Mouse (Mus musculus) myocyte (in vitro differentiated cells): ENCODE measurements around the gene Mybpc3.

ENCODE experiments used
- CEBPB ChIP-seq: IDR thresholded peaks from 2 replicates; pipeline ENCODE4 v1.6.1; 2011; ENCODE audit warnings: mild to moderate bottlenecking, moderate library complexity; ENCODE audit not compliant: poor library complexity, insufficient read depth, severe bottlenecking
- E2F4 ChIP-seq: IDR thresholded peaks from one replicate; pipeline ENCODE4 v1.6.1; 2011; ENCODE audit warnings: mild to moderate bottlenecking, control low read depth, moderate library complexity; ENCODE audit not compliant: insufficient read depth
- MAX ChIP-seq: IDR thresholded peaks from one replicate; pipeline ENCODE4 v1.6.1; 2011; ENCODE audit warnings: low read depth, mild to moderate bottlenecking, control low read depth
- MYOD1 ChIP-seq, 3 experiments: IDR thresholded peaks; one replicate each; pipeline ENCODE4 v1.6.1; 2011; ENCODE audit warnings: control low read depth in 2 of 3, low read depth in 2 of 3, mild to moderate bottlenecking in 2 of 3, moderate library complexity in 1 of 3; ENCODE audit not compliant: insufficient read length in 2 of 3, control insufficient read depth in 1 of 3
- MYOG ChIP-seq, 3 experiments: IDR thresholded peaks; one replicate each; pipeline ENCODE4 v1.6.1; 2011; ENCODE audit warnings: control low read depth in 2 of 3, low read depth in 2 of 3, mild to moderate bottlenecking in 2 of 3; ENCODE audit not compliant: insufficient read length in 2 of 3, control insufficient read depth in 1 of 3, insufficient read depth in 1 of 3
- POLR2A ChIP-seq: IDR thresholded peaks from one replicate; pipeline ENCODE4 v1.6.1; 2011; ENCODE audit warnings: low read depth, mild to moderate bottlenecking, control low read depth, moderate library complexity; ENCODE audit not compliant: insufficient read length
- POLR2AphosphoS2 ChIP-seq: IDR thresholded peaks from one replicate; pipeline ENCODE4 v1.6.1; 2011; ENCODE audit warnings: low read depth, control low read depth; ENCODE audit not compliant: insufficient read length
- REST ChIP-seq: IDR thresholded peaks from one replicate; pipeline ENCODE4 v1.6.1; 2011; ENCODE audit warnings: mild to moderate bottlenecking, control low read depth, moderate library complexity; ENCODE audit not compliant: insufficient read depth, insufficient read length
- TCF12 ChIP-seq: IDR thresholded peaks from one replicate; pipeline ENCODE4 v1.6.1; 2011; ENCODE audit warnings: mild to moderate bottlenecking, control low read depth; ENCODE audit not compliant: poor library complexity, insufficient read depth, severe bottlenecking
- USF1 ChIP-seq: IDR thresholded peaks from one replicate; pipeline ENCODE4 v1.6.1; 2011; ENCODE audit warnings: low read depth, mild to moderate bottlenecking, control low read depth, moderate library complexity

- no peak for TF ChIP-seq POLR2A
- no peak for TF ChIP-seq MYOG (IDR thresholded peaks at IDR 0.05; ENCODE audit: control insufficient read depth in 1 of 3, insufficient read depth in 1 of 3, insufficient read length in 2 of 3, low read depth in 2 of 3)
- no peak for TF ChIP-seq POLR2AphosphoS2
- no peak for TF ChIP-seq MYOD1 (IDR thresholded peaks at IDR 0.05; ENCODE audit: control insufficient read depth in 1 of 3, insufficient read length in 2 of 3, low read depth in 2 of 3)
- no peak for TF ChIP-seq USF1
- TF ChIP-seq TCF12 = no peak
- no peak for TF ChIP-seq MAX
- no peak for TF ChIP-seq E2F4
- TF ChIP-seq REST = no peak
- TF ChIP-seq CEBPB = no peak
These were observed 30.5 kb upstream of the Mybpc3 start for GRCm38 (mm10) chr2:91087453-91087852.
